Mouse (Mus musculus): ENCODE results near the gene Ephb3.
"Not testable (repeated sequence)": the region's sequence is repeated elsewhere in the genome, so short reads cannot be mapped to it uniquely, and the experiment has no call there.

Gene Ephb3

GRCm38 (mm10) chr16:21204367-21205092, at the start of gene Ephb3:
Ephb3 (plus strand) TSS chr16:21204755.
- DNase-seq (ENCODE audit: low read depth), result peak; percentile 90

- DNase-seq (ENCODE audit: low read depth), result not testable (repeated sequence)
Observed at GRCm38 (mm10) chr16:21156261-21156660, 48.3 kb upstream of the Ephb3 start.

- not testable (repeated sequence) for DNase-seq (ENCODE audit: low read depth)
Observed at GRCm38 (mm10) chr16:21159226-21159625, 45.3 kb upstream of the Ephb3 start.

- not testable (repeated sequence) for DNase-seq (ENCODE audit: low read depth)
Observed at GRCm38 (mm10) chr16:21163423-21163822, 41.1 kb upstream of the Ephb3 start.

GRCm38 (mm10) chr16:21165343-21166220, 39.0 kb upstream of the Ephb3 start:
- not testable (repeated sequence) for DNase-seq (ENCODE audit: low read depth)

- DNase-seq (ENCODE audit: low read depth), result no peak
Observed at GRCm38 (mm10) chr16:21168730-21169129, 35.8 kb upstream of the Ephb3 start.

- no peak for DNase-seq (ENCODE audit: low read depth)
Observed at GRCm38 (mm10) chr16:21175236-21175635, 29.3 kb upstream of the Ephb3 start.

- DNase-seq (ENCODE audit: low read depth), result no peak
Observed at GRCm38 (mm10) chr16:21182108-21182507, 22.4 kb upstream of the Ephb3 start.

- no peak for DNase-seq (ENCODE audit: low read depth)
Observed at GRCm38 (mm10) chr16:21184697-21185096, 19.9 kb upstream of the Ephb3 start.

GRCm38 (mm10) chr16:21187568-21187967, 17.0 kb upstream of the Ephb3 start:
- no peak for DNase-seq (ENCODE audit: low read depth)

- no peak for DNase-seq (ENCODE audit: low read depth)
Observed at GRCm38 (mm10) chr16:21188345-21188744, 16.2 kb upstream of the Ephb3 start.

GRCm38 (mm10) chr16:21191569-21191968, 13.0 kb upstream of the Ephb3 start:
- no peak for DNase-seq (ENCODE audit: low read depth)

GRCm38 (mm10) chr16:21192509-21193354, 11.8 kb upstream of the Ephb3 start:
- DNase-seq (ENCODE audit: low read depth), result no peak

GRCm38 (mm10) chr16:21194182-21194581, 10.4 kb upstream of the Ephb3 start:
- no peak for DNase-seq (ENCODE audit: low read depth)

- DNase-seq (ENCODE audit: low read depth), result no peak
Observed at GRCm38 (mm10) chr16:21195260-21195866, 9.2 kb upstream of the Ephb3 start.

GRCm38 (mm10) chr16:21196576-21196975, 8.0 kb upstream of the Ephb3 start:
- DNase-seq (ENCODE audit: low read depth), result no peak

- DNase-seq (ENCODE audit: low read depth), result no peak
Observed at GRCm38 (mm10) chr16:21197542-21197941, 7.0 kb upstream of the Ephb3 start.

- DNase-seq (ENCODE audit: low read depth), result no peak
Observed at GRCm38 (mm10) chr16:21198006-21198405, 6.5 kb upstream of the Ephb3 start.

- no peak for DNase-seq (ENCODE audit: low read depth)
Observed at GRCm38 (mm10) chr16:21198529-21198928, 6.0 kb upstream of the Ephb3 start.

GRCm38 (mm10) chr16:21199426-21199825, 5.1 kb upstream of the Ephb3 start:
- no peak for DNase-seq (ENCODE audit: low read depth)

GRCm38 (mm10) chr16:21202731-21203130, 1.8 kb upstream of the Ephb3 start:
- DNase-seq (ENCODE audit: low read depth), result no peak
